Mouse (Mus musculus): Measurements from ENCODE around the gene Ddx21. TPM values are rescaled to one million over a fixed set of nuclear protein-coding genes. Genes with fewer than 3 reads are reported as not detected.

The Ddx21 gene
- polyA plus RNA-seq, 1 experiment from 2014 or later = 15.7 TPM

DNA sequence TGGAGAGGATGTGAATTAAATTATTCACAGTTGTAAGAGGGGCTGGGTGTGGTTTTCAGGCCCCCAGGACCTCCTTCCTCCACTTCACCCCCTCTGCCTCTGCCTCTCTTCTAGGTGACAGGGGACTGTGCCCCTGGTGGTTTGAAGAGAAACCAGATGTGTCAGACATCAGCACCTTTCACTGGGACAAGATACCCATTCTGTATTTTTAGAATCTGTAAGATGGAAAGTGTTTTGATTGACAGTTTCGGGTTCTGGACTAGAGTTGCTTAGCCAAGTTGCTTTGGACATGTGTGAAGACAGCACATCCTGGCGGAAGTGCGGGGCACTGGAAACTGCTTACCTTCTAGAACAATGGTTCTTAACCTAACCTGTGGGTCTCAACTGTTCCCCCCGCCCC is 57.8 kb downstream of the Ddx21 start:
- TF ChIP-seq CTCF (IDR thresholded peaks at IDR 0.05; ENCODE audit: low read depth) = no peak
- Histone ChIP-seq H3K27ac (no peak overlapping the region), H3K27me3 (ENCODE audit: insufficient read depth, low read length) (no peaks in the 10 kb centered on the region), H3K36me3 (ENCODE audit: insufficient read depth, low read length) (no peaks in the 10 kb centered on the region), H3K4me1 (replicated peaks; ENCODE audit: insufficient read depth, low read length) (no peaks in the 10 kb centered on the region), H3K9ac (ENCODE audit: low read depth, low read length) (no peak overlapping the region), H3K4me3 (replicated peaks; ENCODE audit: low read depth, low read length) (no peak overlapping the region), H3K4me2 (ENCODE audit: low read length) (no peak overlapping the region), H3K9me3 (replicated peaks; ENCODE audit: low read length) (no peaks in the 10 kb centered on the region)
- no peak for ATAC-seq (replicated peaks; ENCODE audit: low FRiP score, low read depth)
- WGBS = 95% methylated on average over 4 of the region's 4 CpGs
- DNase-seq (ENCODE audit: low spot score) = no peak

DNA sequence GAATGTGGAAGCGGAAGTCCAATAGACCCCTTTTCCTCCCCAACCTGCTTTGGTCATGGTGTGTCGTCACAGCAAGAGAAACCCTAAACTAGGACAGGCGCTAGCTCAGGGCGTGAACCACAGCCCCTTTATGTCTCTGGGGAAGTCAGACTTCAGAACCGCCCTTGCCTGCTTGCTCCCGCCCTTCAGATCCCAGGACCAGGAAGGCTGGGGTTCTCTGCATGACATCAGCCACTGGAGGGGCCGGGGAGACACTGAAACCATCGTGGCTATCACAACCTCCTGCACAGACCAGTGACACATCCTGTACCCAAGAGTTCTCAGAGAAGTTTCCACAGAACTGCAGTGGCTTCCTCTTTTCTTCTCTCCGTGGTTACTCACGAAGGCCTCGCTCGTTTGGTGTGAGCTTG is 58.7 kb downstream of the Ddx21 start:
- H3K4me2 ChIP-seq (ENCODE audit: low read length) = no peak overlapping the region
- no peaks in the 10 kb centered on the region for H3K27me3 ChIP-seq (ENCODE audit: insufficient read depth, low read length)
- ATAC-seq (replicated peaks; ENCODE audit: low FRiP score, low read depth) (no peak), DNase-seq (ENCODE audit: low spot score) (no peak)
- H3K9ac ChIP-seq (ENCODE audit: low read depth, low read length) = no peak overlapping the region
- no peaks in the 10 kb centered on the region for H3K4me1 ChIP-seq (replicated peaks; ENCODE audit: insufficient read depth, low read length)
- no peak overlapping the region for H3K27ac ChIP-seq
- no peak overlapping the region for H3K4me3 ChIP-seq (replicated peaks; ENCODE audit: low read depth, low read length)
- TF ChIP-seq CTCF (IDR thresholded peaks at IDR 0.05; ENCODE audit: low read depth) = no peak
- WGBS = 81% methylated on average over 12 of the region's 12 CpGs
- H3K36me3 ChIP-seq (ENCODE audit: insufficient read depth, low read length) = no peaks in the 10 kb centered on the region
- no peaks in the 10 kb centered on the region for H3K9me3 ChIP-seq (replicated peaks; ENCODE audit: low read length)

DNA sequence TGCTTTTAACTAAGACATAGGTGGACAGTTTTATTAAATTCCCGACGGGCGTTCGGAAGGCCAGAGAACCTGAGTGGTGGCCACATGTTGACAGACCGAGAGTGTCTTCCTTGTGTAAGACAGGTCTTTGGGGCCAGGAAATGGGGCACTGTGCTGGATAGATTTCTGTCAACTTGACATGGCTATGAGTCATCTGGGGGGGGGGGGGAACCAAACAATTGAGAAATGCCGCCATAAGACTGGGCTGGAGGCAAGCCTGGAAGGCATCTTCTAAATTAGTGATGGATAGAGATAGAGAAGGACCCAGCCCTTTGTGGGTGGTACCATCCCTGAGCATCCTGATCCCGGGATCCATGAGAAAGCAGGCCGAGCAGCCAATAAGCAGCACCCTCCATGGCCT is 59.2 kb downstream of the Ddx21 start:
- Histone ChIP-seq H3K4me3 (replicated peaks; ENCODE audit: low read depth, low read length) (no peak overlapping the region), H3K36me3 (ENCODE audit: insufficient read depth, low read length) (no peaks in the 10 kb centered on the region), H3K27ac (no peak overlapping the region), H3K27me3 (ENCODE audit: insufficient read depth, low read length) (no peaks in the 10 kb centered on the region), H3K4me2 (ENCODE audit: low read length) (no peak overlapping the region), H3K9me3 (replicated peaks; ENCODE audit: low read length) (no peaks in the 10 kb centered on the region), H3K4me1 (replicated peaks; ENCODE audit: insufficient read depth, low read length) (no peaks in the 10 kb centered on the region), H3K9ac (ENCODE audit: low read depth, low read length) (no peak overlapping the region)
- no peak for TF ChIP-seq CTCF (IDR thresholded peaks at IDR 0.05; ENCODE audit: low read depth)
- no peak for DNase-seq (ENCODE audit: low spot score)
- no peak for ATAC-seq (replicated peaks; ENCODE audit: low FRiP score, low read depth)
- 92% methylated on average over 8 of the region's 8 CpGs for whole genome bisulfite sequencing

DNA sequence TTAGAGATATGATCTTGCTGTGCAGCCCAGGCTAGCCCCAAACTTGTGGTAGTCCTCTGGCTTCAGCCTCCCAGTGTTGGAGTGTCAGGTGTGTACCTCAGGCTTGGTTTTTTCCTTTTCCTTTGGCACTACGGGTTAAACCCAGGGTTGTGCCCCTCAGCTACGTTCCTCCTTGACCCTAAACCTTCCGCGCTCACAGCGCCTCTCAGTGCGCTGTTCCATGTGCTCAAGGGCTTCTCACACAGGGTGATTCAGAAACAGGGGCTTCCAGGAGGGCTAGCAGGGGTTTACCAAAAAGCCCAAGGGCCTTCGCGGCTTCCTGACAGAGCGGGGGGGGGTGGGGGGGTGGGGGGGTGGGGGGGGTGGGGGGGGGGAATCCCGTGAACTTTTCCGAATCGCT is 59.6 kb downstream of the Ddx21 start:
- WGBS = 95% methylated on average over 9 of the region's 12 CpGs
- no peak for ATAC-seq (replicated peaks; ENCODE audit: low FRiP score, low read depth)
- no peaks in the 10 kb centered on the region for H3K27me3 ChIP-seq (ENCODE audit: insufficient read depth, low read length)

DNA sequence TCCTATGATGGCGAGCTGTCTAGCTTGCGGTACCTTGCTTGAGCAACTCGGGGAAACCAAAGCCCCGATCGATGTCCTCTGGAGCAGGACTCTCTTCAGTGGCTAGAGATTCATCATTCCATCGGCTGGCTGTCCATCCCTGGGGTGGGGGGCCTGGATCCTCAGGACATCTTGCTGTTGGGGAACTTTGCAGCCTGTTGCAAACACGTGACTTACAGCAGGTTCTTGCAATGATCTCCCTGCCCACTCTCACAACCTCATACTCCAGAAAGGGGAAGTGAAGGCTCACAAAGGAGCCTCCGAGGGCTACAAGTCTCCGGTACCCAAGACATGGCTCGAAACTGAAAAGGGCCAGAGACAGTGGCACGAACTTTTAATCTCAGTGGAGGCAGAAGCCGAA is 60.6 kb downstream of the Ddx21 start:
- H3K4me2 ChIP-seq (ENCODE audit: low read length) = no peak overlapping the region
- no peaks in the 10 kb centered on the region for H3K36me3 ChIP-seq (ENCODE audit: insufficient read depth, low read length)
- H3K27me3 ChIP-seq (ENCODE audit: insufficient read depth, low read length) = no peaks in the 10 kb centered on the region
- H3K4me1 ChIP-seq (replicated peaks; ENCODE audit: insufficient read depth, low read length) = no peaks in the 10 kb centered on the region
- H3K27ac ChIP-seq = no peak overlapping the region
- TF ChIP-seq CTCF (IDR thresholded peaks at IDR 0.05; ENCODE audit: low read depth) = no peak
- no peak for DNase-seq (ENCODE audit: low spot score)
- 95% methylated on average over 12 of the region's 12 CpGs for WGBS
- no peak overlapping the region for H3K9ac ChIP-seq (ENCODE audit: low read depth, low read length)
- no peaks in the 10 kb centered on the region for H3K9me3 ChIP-seq (replicated peaks; ENCODE audit: low read length)
- no peak overlapping the region for H3K4me3 ChIP-seq (replicated peaks; ENCODE audit: low read depth, low read length)
- no peak for ATAC-seq (replicated peaks; ENCODE audit: low FRiP score, low read depth)

More for the DNA sequence above, 59.6 kb downstream of the Ddx21 start:
- H3K9me3 ChIP-seq (replicated peaks; ENCODE audit: low read length) = no peaks in the 10 kb centered on the region
- no peaks in the 10 kb centered on the region for H3K4me1 ChIP-seq (replicated peaks; ENCODE audit: insufficient read depth, low read length)
- no peak overlapping the region for H3K4me3 ChIP-seq (replicated peaks; ENCODE audit: low read depth, low read length)
- no peaks in the 10 kb centered on the region for H3K36me3 ChIP-seq (ENCODE audit: insufficient read depth, low read length)
- H3K4me2 ChIP-seq (ENCODE audit: low read length) = no peak overlapping the region
- H3K27ac ChIP-seq = no peak overlapping the region
- no peak overlapping the region for H3K9ac ChIP-seq (ENCODE audit: low read depth, low read length)
- TF ChIP-seq CTCF (IDR thresholded peaks at IDR 0.05; ENCODE audit: low read depth) = no peak
- no peak for DNase-seq (ENCODE audit: low spot score)

DNA sequence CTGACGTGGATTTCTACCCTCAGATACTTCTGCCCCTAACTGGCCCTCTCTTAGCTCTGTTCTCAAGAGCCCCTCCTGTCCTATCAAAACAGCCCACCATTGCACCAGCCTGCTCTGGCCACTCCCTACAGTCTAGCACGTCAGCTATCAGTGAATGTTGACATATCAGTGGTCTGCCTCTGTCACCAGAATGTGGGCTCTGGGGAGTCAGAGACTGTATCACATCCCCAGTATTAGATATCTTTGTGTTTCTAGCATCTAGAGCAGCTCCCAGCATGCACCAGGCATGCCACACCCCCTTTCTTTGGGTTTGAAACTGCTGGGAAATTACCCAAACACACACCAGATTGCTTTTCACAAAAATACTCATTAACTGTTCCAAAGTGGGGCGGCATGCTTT is 61.3 kb downstream of the Ddx21 start:
- H3K9ac ChIP-seq (ENCODE audit: low read depth, low read length) = no peak overlapping the region
- ATAC-seq (replicated peaks; ENCODE audit: low FRiP score, low read depth) (no peak), DNase-seq (ENCODE audit: low spot score) (no peak)
- no peak overlapping the region for H3K4me2 ChIP-seq (ENCODE audit: low read length)
- WGBS = 65% methylated on average over 3 of the region's 3 CpGs
- no peaks in the 10 kb centered on the region for H3K27me3 ChIP-seq (ENCODE audit: insufficient read depth, low read length)
- no peak overlapping the region for H3K4me3 ChIP-seq (replicated peaks; ENCODE audit: low read depth, low read length)
- no peaks in the 10 kb centered on the region for H3K36me3 ChIP-seq (ENCODE audit: insufficient read depth, low read length)
- H3K27ac ChIP-seq = no peak overlapping the region
- no peaks in the 10 kb centered on the region for H3K9me3 ChIP-seq (replicated peaks; ENCODE audit: low read length)
- no peak for TF ChIP-seq CTCF (IDR thresholded peaks at IDR 0.05; ENCODE audit: low read depth)
- no peaks in the 10 kb centered on the region for H3K4me1 ChIP-seq (replicated peaks; ENCODE audit: insufficient read depth, low read length)

DNA sequence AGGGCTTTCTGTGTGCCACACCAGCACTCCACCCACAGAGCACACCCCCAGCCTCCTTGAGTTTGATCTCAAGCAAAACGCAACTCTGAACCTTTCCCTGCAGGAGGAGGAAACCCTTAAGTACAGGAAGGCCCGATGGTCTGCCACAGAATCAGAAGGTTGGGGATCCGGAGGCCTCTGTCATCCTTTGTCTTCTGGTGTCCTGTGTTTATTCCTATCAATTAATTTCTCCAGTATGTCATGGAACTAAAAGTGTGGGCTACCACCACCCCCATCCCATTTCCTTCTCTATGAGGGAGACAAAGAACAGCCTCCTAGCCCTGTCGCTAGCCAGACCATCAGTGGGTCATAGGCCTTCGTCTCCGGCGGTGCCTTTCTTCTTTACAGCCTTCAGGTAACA is 67.6 kb downstream of the Ddx21 start:
- TF ChIP-seq CTCF (IDR thresholded peaks at IDR 0.05; ENCODE audit: low read depth) = no peak
- Histone ChIP-seq H3K9me3 (replicated peaks; ENCODE audit: low read length) (no peaks in the 10 kb centered on the region), H3K27ac (no peak overlapping the region), H3K27me3 (ENCODE audit: insufficient read depth, low read length) (no peaks in the 10 kb centered on the region), H3K4me1 (replicated peaks; ENCODE audit: insufficient read depth, low read length) (no peaks in the 10 kb centered on the region), H3K4me2 (ENCODE audit: low read length) (no peak overlapping the region), H3K9ac (ENCODE audit: low read depth, low read length) (no peak overlapping the region), H3K4me3 (replicated peaks; ENCODE audit: low read depth, low read length) (no peak overlapping the region), H3K36me3 (ENCODE audit: insufficient read depth, low read length) (no peaks in the 10 kb centered on the region)
- DNase-seq (ENCODE audit: low spot score) = no peak
- ATAC-seq (replicated peaks; ENCODE audit: low FRiP score, low read depth) = no peak
- WGBS = 74% methylated on average over 7 of the region's 7 CpGs

Measured in kidney, postnatal 0 days (tissue).